Mouse (Mus musculus) forebrain, embryonic 15.5 days (tissue): ENCODE measurements around the gene Wdr24. TPM values are rescaled to one million over a fixed set of nuclear protein-coding genes. Genes with fewer than 3 reads are reported as not detected.

Experiments
- ATAC-seq: fragments of 200-750 bp; cut with Nextera tagmentation; replicated peaks from 2 replicates; pipeline ENCODE4 v1.8.0; 2017; ENCODE audit warnings: mild to moderate bottlenecking, moderate TSS enrichment, moderate library complexity
- H3K27ac ChIP-seq: fragments of 300-500 bp; sonication (generic); replicated peaks from 2 replicates; pipeline ENCODE4 v1.5.1; 2015; ENCODE audit warnings: mild to moderate bottlenecking, inconsistent platforms
- H3K27me3 ChIP-seq: fragments of 300-500 bp; sonication (generic); 2 replicates; pipeline ENCODE4 v1.6.1; 2015; ENCODE audit warnings: inconsistent platforms
- H3K36me3 ChIP-seq: fragments of 300-500 bp; sonication (generic); 2 replicates; pipeline ENCODE4 v1.6.1; 2015; ENCODE audit warnings: mild to moderate bottlenecking, inconsistent platforms
- H3K4me1 ChIP-seq: fragments of 300-500 bp; sonication (generic); 2 replicates; pipeline ENCODE4 v1.6.1; 2015; ENCODE audit warnings: inconsistent platforms
- H3K4me2 ChIP-seq: fragments of 300-500 bp; sonication (generic); replicated peaks from 2 replicates; pipeline ENCODE4 v1.6.1; 2015; ENCODE audit warnings: mild to moderate bottlenecking, inconsistent platforms
- H3K4me3 ChIP-seq: fragments of 300-500 bp; sonication (generic); 2 replicates; pipeline ENCODE4 v1.5.1; 2015; ENCODE audit warnings: mild to moderate bottlenecking, inconsistent platforms
- H3K9ac ChIP-seq: fragments of 300-500 bp; sonication (generic); replicated peaks from 2 replicates; pipeline ENCODE4 v1.6.1; 2015; ENCODE audit warnings: mild to moderate bottlenecking, inconsistent platforms
- H3K9me3 ChIP-seq: fragments of 300-500 bp; sonication (generic); 2 replicates; pipeline ENCODE4 v1.6.1; 2016; ENCODE audit warnings: inconsistent platforms
- WGBS: fragments of 180-500 bp; shearing (Covaris S2); methylation state at CpG from one replicate; pipeline ENCODE4 v1.1.7; 2015; ENCODE audit warnings: mixed read lengths; 5-methylcytosine and 5-hydroxymethylcytosine counted together
- polyA plus RNA-seq: library from polyadenylated mRNA; unstranded; fragments of >200 nt; fragmentation: Nextera tagmentation; extraction: Ambion mirVana; gene quantifications from 2 replicates; pipeline ENCODE4 v1.2.1, GENCODE M21; 2015

Gene Wdr24
- polyA plus RNA-seq, 1 experiment from 2014 or later = 34.2 TPM

- Histone ChIP-seq H3K4me3 (no peak overlapping the region), H3K4me2 (peak overlapping the region; percentile 79; the same call in 1 of the 2 replicates), H3K4me1 (peaks cover 78% of the 10 kb centered on the region), H3K27ac (no peak overlapping the region), H3K9me3 (no peaks in the 10 kb centered on the region), H3K27me3 (no peaks in the 10 kb centered on the region), H3K36me3 (peaks cover 32% of the 10 kb centered on the region), H3K9ac (no peak overlapping the region)
- no peak for ATAC-seq
- 94% methylated on average over 22 of the region's 22 CpGs for WGBS
Observed at GRCm38 (mm10) chr17:25827546-25828222, 4.3 kb downstream of the Wdr24 start.

- peaks cover 75% of the 10 kb centered on the region for H3K4me1 ChIP-seq
- H3K9me3 ChIP-seq = no peaks in the 10 kb centered on the region
- H3K9ac ChIP-seq = 0 out of 2 replicates have a peak overlapping the region, but pooled peaks have one; percentile 75
- ATAC-seq = peak; percentile 0; the same call in 1 of the 2 replicates
- peak overlapping the region; percentile 79 for H3K4me2 ChIP-seq
- peak overlapping the region; percentile 93 for H3K27ac ChIP-seq
- peak overlapping the region; percentile 60 for H3K4me3 ChIP-seq
- H3K27me3 ChIP-seq = no peaks in the 10 kb centered on the region
- 82% methylated on average over 8 of the region's 8 CpGs for whole genome bisulfite sequencing
- peaks cover 32% of the 10 kb centered on the region for H3K36me3 ChIP-seq
Observed at GRCm38 (mm10) chr17:25828223-25828594, 4.8 kb downstream of the Wdr24 start.

GRCm38 (mm10) chr17:25828712-25829557, 5.5 kb downstream of the Wdr24 start, which contains the start of gene Jmjd8:
Gene Jmjd8 (plus strand): TSS chr17:25828867.
- ATAC-seq = peak; percentile 62
- Histone ChIP-seq H3K27me3 (no peaks in the 10 kb centered on the region), H3K4me3 (peak within 1 kb of the TSS; percentile 60), H3K9me3 (no peaks in the 10 kb centered on the region), H3K4me2 (peak within 1 kb of the TSS; percentile 79), H3K9ac (peak within 1 kb of the TSS; percentile 75), H3K4me1 (peaks cover 79% of the 10 kb centered on the region), H3K27ac (peak within 1 kb of the TSS; percentile 93), H3K36me3 (peaks cover 32% of the 10 kb centered on the region)
- 2% methylated on average over 32 of the region's 32 CpGs for WGBS

- Histone ChIP-seq H3K9ac (peak overlapping the region; percentile 75), H3K9me3 (no peaks in the 10 kb centered on the region), H3K4me3 (peak overlapping the region; percentile 60), H3K4me2 (peak overlapping the region; percentile 79), H3K4me1 (peaks cover 79% of the 10 kb centered on the region), H3K36me3 (peaks cover 32% of the 10 kb centered on the region), H3K27ac (peak overlapping the region; percentile 93), H3K27me3 (no peaks in the 10 kb centered on the region)
- 47% methylated on average over 8 of the region's 8 CpGs for WGBS
- ATAC-seq = no peak
Observed at GRCm38 (mm10) chr17:25829558-25830017, 6.2 kb downstream of the Wdr24 start.

GRCm38 (mm10) chr17:25830200-25830753, 6.8 kb downstream of the Wdr24 start:
- Histone ChIP-seq H3K27ac (no peak overlapping the region), H3K9me3 (no peaks in the 10 kb centered on the region), H3K36me3 (peaks cover 32% of the 10 kb centered on the region), H3K4me2 (peak overlapping the region; percentile 79), H3K4me1 (peaks cover 79% of the 10 kb centered on the region), H3K27me3 (no peaks in the 10 kb centered on the region), H3K4me3 (peak overlapping the region; percentile 60), H3K9ac (no peak overlapping the region)
- no peak for ATAC-seq
- 83% methylated on average over 4 of the region's 4 CpGs for WGBS

- ATAC-seq = no peak
- 85% methylated on average over 14 of the region's 14 CpGs for WGBS
- H3K4me2 ChIP-seq = peak overlapping the region; percentile 87
- no peaks in the 10 kb centered on the region for H3K27me3 ChIP-seq
- H3K27ac ChIP-seq = no peak overlapping the region
- no peaks in the 10 kb centered on the region for H3K9me3 ChIP-seq
- H3K9ac ChIP-seq = 0 out of 2 replicates have a peak overlapping the region, but pooled peaks have one; percentile 68
- H3K4me1 ChIP-seq = peaks cover 81% of the 10 kb centered on the region
- H3K4me3 ChIP-seq = peak overlapping the region; percentile 55
- peaks cover 32% of the 10 kb centered on the region for H3K36me3 ChIP-seq
Observed at GRCm38 (mm10) chr17:25830806-25831431, 7.5 kb downstream of the Wdr24 start.

GRCm38 (mm10) chr17:25831451-25832281, 8.2 kb downstream of the Wdr24 start:
- H3K4me1 ChIP-seq = peaks cover 83% of the 10 kb centered on the region
- H3K4me2 ChIP-seq = peak overlapping the region; percentile 87
- H3K4me3 ChIP-seq = peak overlapping the region; percentile 55
- H3K27me3 ChIP-seq = no peaks in the 10 kb centered on the region
- no peak for ATAC-seq
- peaks cover 27% of the 10 kb centered on the region for H3K36me3 ChIP-seq
- WGBS = 59% methylated on average over 21 of the region's 21 CpGs
- H3K27ac ChIP-seq = peak overlapping the region; percentile 93
- H3K9ac ChIP-seq = peak overlapping the region; percentile 68
- no peaks in the 10 kb centered on the region for H3K9me3 ChIP-seq

- H3K27me3 ChIP-seq = no peaks in the 10 kb centered on the region
- no peaks in the 10 kb centered on the region for H3K9me3 ChIP-seq
- peaks cover 84% of the 10 kb centered on the region for H3K4me1 ChIP-seq
- 0% methylated on average over 75 of the region's 77 CpGs for WGBS
- H3K9ac ChIP-seq = peak overlapping the region; percentile 68
- peaks cover 22% of the 10 kb centered on the region for H3K36me3 ChIP-seq
- ATAC-seq = peak; percentile 90
- H3K4me2 ChIP-seq = peak overlapping the region; percentile 87
- peak overlapping the region; percentile 55 for H3K4me3 ChIP-seq
- H3K27ac ChIP-seq = peak overlapping the region; percentile 93
Observed at GRCm38 (mm10) chr17:25832436-25833290, 9.2 kb downstream of the Wdr24 start.

- under 1% methylated on average over 24 of the region's 24 CpGs for WGBS
- Histone ChIP-seq H3K36me3 (peaks cover 20% of the 10 kb centered on the region), H3K27me3 (no peaks in the 10 kb centered on the region), H3K27ac (peak within 1 kb of the TSS; percentile 93), H3K9ac (peak within 1 kb of the TSS; percentile 68), H3K9me3 (no peaks in the 10 kb centered on the region), H3K4me1 (peaks cover 84% of the 10 kb centered on the region), H3K4me3 (peak within 1 kb of the TSS; percentile 55), H3K4me2 (peak within 1 kb of the TSS; percentile 87)
- ATAC-seq = no peak; the same call in 1 of the 2 replicates
Observed at GRCm38 (mm10) chr17:25833291-25833663, 9.8 kb downstream of the Wdr24 start, which contains the start of gene Stub1. Gene Stub1 (minus strand): TSS chr17:25833404.

- Histone ChIP-seq H3K4me3 (peak overlapping the region; percentile 55), H3K4me1 (peaks cover 81% of the 10 kb centered on the region), H3K27me3 (no peaks in the 10 kb centered on the region), H3K4me2 (peak overlapping the region; percentile 87), H3K36me3 (peaks cover 25% of the 10 kb centered on the region), H3K9ac (peak overlapping the region; percentile 68), H3K9me3 (no peaks in the 10 kb centered on the region), H3K27ac (peak overlapping the region; percentile 93)
- whole genome bisulfite sequencing = 53% methylated on average over 6 of the region's 6 CpGs
- ATAC-seq = no peak
Observed at GRCm38 (mm10) chr17:25833961-25834594, 10.7 kb downstream of the Wdr24 start.
